Mouse (Mus musculus) midbrain, embryonic 16.5 days (tissue): ENCODE results near the gene Mark1. TPM values are rescaled to one million over a fixed set of nuclear protein-coding genes. Genes with fewer than 3 reads are reported as not detected.

Experiments used
- ATAC-seq: fragments of 200-750 bp; cut with Nextera tagmentation; 2 replicates; pipeline ENCODE4 v1.8.0; 2017; ENCODE audit warnings: moderate TSS enrichment
- H3K27ac ChIP-seq: fragments of 300-500 bp; sonication (generic); 2 replicates; pipeline ENCODE4 v1.5.1; 2014; ENCODE audit warnings: mild to moderate bottlenecking, low read length, mixed read lengths
- H3K27me3 ChIP-seq: fragments of 300-500 bp; sonication (generic); 2 replicates; pipeline ENCODE4 v1.6.1; 2014; ENCODE audit warnings: low read depth, low read length, mixed read lengths; ENCODE audit not compliant: control insufficient read depth, insufficient read depth
- H3K36me3 ChIP-seq: fragments of 300-500 bp; sonication (generic); 2 replicates; pipeline ENCODE4 v1.6.1; 2014; ENCODE audit warnings: mild to moderate bottlenecking, low read length, moderate library complexity, mixed read lengths; ENCODE audit not compliant: control insufficient read depth, insufficient read depth
- H3K4me1 ChIP-seq: fragments of 300-500 bp; sonication (generic); 2 replicates; pipeline ENCODE4 v1.6.1; 2014; ENCODE audit warnings: mild to moderate bottlenecking, low read length, mixed read lengths; ENCODE audit not compliant: control insufficient read depth, insufficient read depth
- H3K4me2 ChIP-seq: fragments of 300-500 bp; sonication (generic); 2 replicates; pipeline ENCODE4 v1.6.1; 2014; ENCODE audit warnings: mild to moderate bottlenecking, low read length, mixed read lengths
- H3K4me3 ChIP-seq: fragments of 300-500 bp; sonication (generic); 2 replicates; pipeline ENCODE4 v1.5.1; 2014; ENCODE audit warnings: low read depth, mild to moderate bottlenecking, low read length, moderate library complexity, mixed read lengths
- H3K9ac ChIP-seq: fragments of 300-500 bp; sonication (generic); 2 replicates; pipeline ENCODE4 v1.6.1; 2014; ENCODE audit warnings: low read depth, low read length, mixed read lengths
- H3K9me3 ChIP-seq: fragments of 300-500 bp; sonication (generic); replicated peaks from 2 replicates; pipeline ENCODE4 v1.6.1; 2014; ENCODE audit warnings: mild to moderate bottlenecking, low read length, mixed read lengths; ENCODE audit not compliant: control insufficient read depth, poor library complexity, severe bottlenecking
- WGBS: fragments of 180-500 bp; shearing (Covaris S2); extraction: QIAGEN DNeasy Blood & Tissue Kit; methylation state at CpG from one replicate; pipeline ENCODE4 v1.1.7; 2014; 5-methylcytosine and 5-hydroxymethylcytosine counted together
- polyA plus RNA-seq: library from polyadenylated mRNA; unstranded; fragments of >200 nt; fragmentation: Nextera tagmentation; extraction: Ambion mirVana; gene quantifications from 2 replicates; pipeline ENCODE4 v1.2.1, GENCODE M21; 2015

The Mark1 gene
- polyA plus RNA-seq, 1 experiment from 2014 or later: 14.5 TPM

DNA sequence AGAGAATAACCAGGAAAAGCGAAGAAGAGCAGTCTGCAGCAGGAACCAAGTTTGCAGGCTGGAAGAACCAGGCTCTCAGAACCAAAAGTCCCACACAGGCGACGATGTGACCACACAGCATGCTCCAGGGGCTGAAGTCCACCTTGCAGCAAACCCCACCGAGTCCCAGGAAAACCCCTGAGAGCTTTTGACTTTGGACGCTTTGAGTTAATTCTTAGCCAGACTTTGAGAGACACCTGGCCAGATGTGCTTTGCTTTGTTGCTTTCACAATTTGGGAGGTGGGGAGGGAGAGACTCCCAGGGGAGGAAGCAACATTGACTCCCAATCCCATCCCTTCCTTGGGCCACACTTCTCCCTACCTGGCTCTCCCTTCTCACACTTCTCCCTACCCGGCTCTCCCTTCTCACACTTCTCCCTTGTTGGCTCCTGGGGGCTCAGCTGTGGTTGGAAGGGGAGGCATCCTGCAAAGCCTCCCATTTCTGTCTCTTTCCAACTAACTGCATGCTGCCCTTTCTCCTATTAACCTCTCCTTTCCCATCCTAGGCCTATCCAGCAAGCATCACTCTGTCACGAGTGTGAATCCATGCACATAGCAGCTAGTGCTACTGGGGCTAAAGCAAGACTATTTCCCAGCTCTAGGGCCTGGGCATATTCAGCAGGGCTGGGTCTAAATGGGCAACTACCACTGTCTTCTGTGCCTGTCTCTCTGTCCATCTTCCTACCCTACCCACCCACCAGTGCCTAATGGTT, 127.1 kb downstream of the Mark1 start:
- no peak overlapping the region for H3K9ac ChIP-seq
- no peak for ATAC-seq
- H3K36me3 ChIP-seq: no peaks in the 10 kb centered on the region
- H3K4me3 ChIP-seq: no peak overlapping the region
- H3K4me1 ChIP-seq: no peaks in the 10 kb centered on the region
- H3K4me2 ChIP-seq: no peak overlapping the region
- no peaks in the 10 kb centered on the region for H3K27me3 ChIP-seq
- WGBS: 83% methylated on average over 7 of the region's 7 CpGs
- H3K9me3 ChIP-seq: no peaks in the 10 kb centered on the region
- H3K27ac ChIP-seq: no peak overlapping the region

DNA sequence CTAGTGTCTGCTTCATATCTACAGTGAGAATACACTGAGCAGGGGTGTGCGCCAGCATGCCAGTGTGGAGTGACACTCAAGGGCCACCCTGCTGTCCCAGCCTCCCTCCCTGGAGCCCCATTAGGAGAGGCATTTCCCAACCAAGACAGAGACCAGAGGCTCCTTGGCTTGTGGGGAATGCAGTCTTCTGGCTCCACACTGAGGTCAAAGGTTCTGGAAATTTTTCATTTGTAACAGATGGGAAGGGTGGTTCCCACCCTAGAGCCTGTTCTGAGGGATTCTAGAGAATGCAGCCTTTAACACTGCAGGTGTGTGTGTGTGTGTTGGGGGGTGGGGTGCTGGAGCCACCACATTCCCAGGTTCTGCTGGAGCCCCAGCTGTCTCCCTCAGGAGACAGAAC, 127.9 kb downstream of the Mark1 start:
- H3K4me3 ChIP-seq: no peak overlapping the region
- 100% methylated on average over 1 of the region's 1 CpGs for WGBS
- no peaks in the 10 kb centered on the region for H3K27me3 ChIP-seq
- H3K27ac ChIP-seq: no peak overlapping the region
- no peaks in the 10 kb centered on the region for H3K9me3 ChIP-seq
- H3K4me2 ChIP-seq: no peak overlapping the region
- no peak overlapping the region for H3K9ac ChIP-seq
- H3K4me1 ChIP-seq: no peaks in the 10 kb centered on the region
- H3K36me3 ChIP-seq: no peaks in the 10 kb centered on the region
- ATAC-seq: no peak

DNA sequence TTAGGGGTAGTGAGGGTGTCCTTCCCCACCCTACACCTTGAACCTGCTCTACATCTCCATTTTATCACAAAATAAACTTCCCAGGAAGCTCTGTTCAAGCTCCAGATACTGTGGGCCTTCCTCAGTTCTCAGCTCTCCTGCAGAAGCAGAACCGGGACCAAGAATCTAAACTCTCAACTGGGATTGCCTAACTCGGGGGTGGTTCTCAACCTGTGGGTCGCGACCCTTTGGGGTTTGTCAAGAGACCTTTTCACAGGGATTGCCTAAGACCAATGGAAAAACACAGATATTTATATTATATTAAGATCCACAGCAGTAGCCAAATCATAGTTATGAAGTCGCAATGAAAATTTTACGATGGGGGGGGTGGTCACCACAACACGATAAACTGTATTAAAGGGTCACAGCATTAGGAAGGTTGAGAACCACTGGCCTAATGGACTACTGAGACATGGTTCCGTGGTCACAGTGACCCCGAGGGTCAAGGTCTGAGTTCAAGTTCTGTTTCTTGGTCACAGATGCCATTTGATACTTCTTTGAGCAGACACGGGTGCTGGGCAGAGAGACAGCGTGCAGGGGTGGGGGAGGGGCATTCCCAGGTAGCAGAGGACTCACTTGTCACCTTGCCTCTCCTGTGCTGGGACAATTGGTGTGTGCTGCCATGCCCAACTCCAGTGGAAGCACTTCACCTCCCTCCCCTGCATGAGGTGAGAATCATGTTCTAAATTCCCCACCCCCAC, 128.6 kb downstream of the Mark1 start:
- H3K4me1 ChIP-seq: no peaks in the 10 kb centered on the region
- no peaks in the 10 kb centered on the region for H3K27me3 ChIP-seq
- ATAC-seq: no peak
- H3K27ac ChIP-seq: no peak overlapping the region
- H3K9me3 ChIP-seq: no peaks in the 10 kb centered on the region
- H3K4me3 ChIP-seq: no peak overlapping the region
- H3K36me3 ChIP-seq: no peaks in the 10 kb centered on the region
- WGBS: 85% methylated on average over 11 of the region's 11 CpGs
- no peak overlapping the region for H3K4me2 ChIP-seq
- H3K9ac ChIP-seq: no peak overlapping the region

DNA sequence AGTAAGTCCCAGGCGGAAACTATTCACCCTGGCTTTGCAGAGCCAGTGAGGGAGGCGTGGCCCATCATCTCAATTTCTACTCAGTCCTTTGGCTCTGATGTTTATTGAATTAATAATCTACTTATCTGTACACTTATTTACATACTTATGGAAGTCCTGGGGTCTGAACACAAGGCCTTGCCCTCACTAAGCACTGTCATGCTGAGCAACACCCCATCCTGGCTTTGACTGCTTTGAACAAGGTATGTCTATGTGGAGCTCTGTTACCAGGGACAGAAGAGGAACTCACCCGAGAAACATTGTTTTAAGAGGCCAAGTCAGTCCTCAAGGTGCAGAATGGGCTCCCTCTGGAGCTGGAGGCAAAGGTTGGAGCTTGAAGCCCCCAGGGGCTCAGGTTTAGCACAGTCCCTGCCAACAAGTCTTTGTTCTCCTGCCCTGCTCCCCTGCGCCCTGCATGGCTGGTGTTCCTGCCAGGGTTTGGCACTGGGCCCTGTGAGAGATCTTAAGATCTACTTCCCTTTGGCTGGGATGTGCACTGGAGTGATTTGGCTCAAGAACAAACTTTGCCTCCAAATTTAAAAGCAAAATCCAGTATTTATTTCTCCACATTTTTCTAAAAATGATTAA, 129.3 kb downstream of the Mark1 start:
- Histone ChIP-seq H3K4me2 (no peak overlapping the region), H3K27ac (no peak overlapping the region), H3K9me3 (no peaks in the 10 kb centered on the region), H3K9ac (no peak overlapping the region), H3K27me3 (no peaks in the 10 kb centered on the region), H3K4me1 (no peaks in the 10 kb centered on the region), H3K4me3 (no peak overlapping the region), H3K36me3 (no peaks in the 10 kb centered on the region)
- 42% methylated on average over 4 of the region's 4 CpGs for WGBS
- ATAC-seq: peak; percentile 32; the same call in 1 of the 2 replicates

DNA sequence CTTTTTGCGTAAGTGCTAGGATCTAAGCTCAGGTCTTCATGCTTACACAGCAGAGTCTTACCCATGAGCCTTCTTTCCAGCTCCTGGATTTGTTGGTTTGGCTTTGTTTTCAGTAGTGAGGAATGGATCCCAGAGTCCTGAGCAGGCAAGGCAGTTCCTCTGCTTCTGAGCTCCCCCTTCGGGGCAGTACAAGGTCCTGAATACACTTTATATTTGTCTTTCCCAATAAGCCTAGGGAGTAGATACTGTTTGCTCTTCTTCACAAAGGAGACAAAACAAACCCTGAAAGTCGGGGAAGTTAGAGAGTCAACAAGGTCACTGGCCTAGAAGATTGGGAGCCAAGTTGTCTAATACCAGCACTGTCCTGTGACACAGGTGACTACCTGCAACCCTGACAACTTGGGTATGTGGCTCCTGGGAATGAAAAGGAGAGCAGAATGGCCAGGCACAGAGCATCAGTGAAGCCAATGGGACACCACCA, 131.7 kb downstream of the Mark1 start:
- no peaks in the 10 kb centered on the region for H3K36me3 ChIP-seq
- no peak overlapping the region for H3K4me2 ChIP-seq
- no peaks in the 10 kb centered on the region for H3K27me3 ChIP-seq
- H3K9ac ChIP-seq: no peak overlapping the region
- no peak overlapping the region for H3K4me3 ChIP-seq
- no peaks in the 10 kb centered on the region for H3K4me1 ChIP-seq
- H3K27ac ChIP-seq: no peak overlapping the region
- ATAC-seq: no peak
- 71% methylated on average over 3 of the region's 3 CpGs for WGBS
- H3K9me3 ChIP-seq: no peaks in the 10 kb centered on the region

DNA sequence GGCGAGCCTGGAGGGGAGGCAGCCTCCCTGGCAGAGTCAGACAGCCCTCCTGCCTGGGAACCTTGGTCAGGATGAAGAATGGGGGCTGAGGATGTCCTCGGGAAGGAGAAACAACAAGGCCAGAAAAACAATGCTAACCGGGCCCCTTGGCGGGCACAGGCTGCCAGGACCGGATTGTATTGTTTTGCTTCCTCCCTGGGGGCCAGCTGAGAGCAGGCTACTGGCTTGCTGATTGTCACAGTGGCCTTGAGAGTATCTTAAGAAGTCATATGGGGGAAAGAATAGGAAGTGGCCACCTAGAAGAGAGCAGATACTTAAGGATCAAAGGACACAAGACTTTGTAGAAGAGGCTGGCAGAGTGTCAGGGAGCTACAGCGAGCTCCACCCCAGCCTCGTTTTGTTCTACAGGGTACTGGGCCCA, 135.0 kb downstream of the Mark1 start:
- WGBS: 23% methylated on average over 7 of the region's 7 CpGs

DNA sequence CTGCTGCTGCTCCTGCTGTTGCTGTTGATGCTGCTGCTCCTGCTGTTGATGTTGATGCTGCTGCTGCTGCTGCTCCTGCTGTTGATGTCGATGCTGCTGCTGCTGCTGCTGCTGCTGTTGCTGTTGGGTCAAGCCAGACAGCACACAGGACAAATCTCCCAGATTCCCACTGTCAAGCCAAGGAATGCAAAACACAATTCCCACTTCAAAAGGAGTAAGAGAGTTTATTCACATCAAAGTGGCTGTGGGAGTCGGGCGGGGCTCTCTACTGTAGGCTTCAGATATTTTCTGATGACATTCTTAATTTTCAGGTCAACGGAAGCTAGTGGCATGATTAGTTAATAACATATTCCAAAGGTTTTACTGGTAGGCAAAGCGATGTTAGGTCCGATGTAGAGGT, 136.7 kb downstream of the Mark1 start:
- H3K27me3 ChIP-seq: no peaks in the 10 kb centered on the region
- H3K36me3 ChIP-seq: no peaks in the 10 kb centered on the region
- no peak overlapping the region for H3K4me2 ChIP-seq
- H3K27ac ChIP-seq: no peak overlapping the region
- H3K4me1 ChIP-seq: no peaks in the 10 kb centered on the region
- no peak overlapping the region for H3K9ac ChIP-seq
- ATAC-seq: no peak
- H3K4me3 ChIP-seq: no peak overlapping the region
- 84% methylated on average over 6 of the region's 6 CpGs for WGBS
- H3K9me3 ChIP-seq: no peaks in the 10 kb centered on the region

More for the DNA sequence above, 135.0 kb downstream of the Mark1 start:
- no peak for ATAC-seq
- no peak overlapping the region for H3K4me3 ChIP-seq
- H3K4me1 ChIP-seq: no peaks in the 10 kb centered on the region
- no peak overlapping the region for H3K9ac ChIP-seq
- H3K27me3 ChIP-seq: no peaks in the 10 kb centered on the region
- no peak overlapping the region for H3K27ac ChIP-seq
- H3K4me2 ChIP-seq: no peak overlapping the region
- H3K36me3 ChIP-seq: no peaks in the 10 kb centered on the region
- no peaks in the 10 kb centered on the region for H3K9me3 ChIP-seq

DNA sequence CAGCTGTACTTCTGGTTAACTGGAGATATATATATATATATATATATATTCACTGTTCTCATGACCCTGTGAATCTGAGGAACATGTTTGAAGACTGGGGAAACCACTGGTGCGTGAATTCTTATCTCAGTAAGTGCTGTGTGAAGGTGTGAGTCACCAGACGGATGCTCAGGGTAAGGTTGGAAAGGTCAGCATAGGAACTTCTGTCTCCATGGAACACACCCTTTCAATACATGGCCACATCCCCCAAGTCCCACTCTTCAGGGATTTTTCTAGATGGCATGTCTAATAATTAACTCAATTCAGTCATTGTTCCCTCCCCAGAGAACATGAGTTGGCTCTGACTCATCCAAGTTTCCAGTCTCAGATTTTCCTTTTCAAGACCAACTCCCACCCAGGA, 137.8 kb downstream of the Mark1 start:
- no peak overlapping the region for H3K9ac ChIP-seq
- no peaks in the 10 kb centered on the region for H3K36me3 ChIP-seq
- H3K27ac ChIP-seq: no peak overlapping the region
- no peaks in the 10 kb centered on the region for H3K4me1 ChIP-seq
- no peak overlapping the region for H3K4me2 ChIP-seq
- no peaks in the 10 kb centered on the region for H3K27me3 ChIP-seq
- ATAC-seq: no peak
- no peaks in the 10 kb centered on the region for H3K9me3 ChIP-seq
- no peak overlapping the region for H3K4me3 ChIP-seq
- 81% methylated on average over 2 of the region's 2 CpGs for WGBS

DNA sequence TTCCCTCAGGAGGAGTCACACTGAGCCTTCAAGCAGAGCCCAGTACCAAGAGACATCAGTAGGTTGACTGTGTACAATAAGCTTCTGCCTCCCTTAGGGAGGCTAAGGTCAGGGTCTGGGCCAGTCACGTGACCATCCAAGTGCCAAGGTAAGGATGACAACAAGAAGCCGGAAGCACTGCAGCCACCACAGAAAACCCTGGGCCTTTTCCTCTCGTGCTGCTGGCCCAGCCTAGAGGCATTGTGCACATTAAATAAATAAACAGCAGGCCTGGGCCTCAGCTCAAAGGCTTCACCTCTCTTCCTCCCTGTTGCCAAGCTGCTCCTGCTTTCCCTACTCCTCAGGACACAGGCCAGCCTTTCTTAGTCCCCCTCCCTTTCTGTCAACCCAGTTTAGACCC, 139.1 kb downstream of the Mark1 start:
- H3K9ac ChIP-seq: no peak overlapping the region
- no peaks in the 10 kb centered on the region for H3K27me3 ChIP-seq
- H3K4me3 ChIP-seq: no peak overlapping the region
- no peaks in the 10 kb centered on the region for H3K9me3 ChIP-seq
- H3K4me1 ChIP-seq: no peaks in the 10 kb centered on the region
- no peak overlapping the region for H3K27ac ChIP-seq
- H3K36me3 ChIP-seq: no peaks in the 10 kb centered on the region
- ATAC-seq: no peak
- WGBS: 65% methylated on average over 3 of the region's 3 CpGs
- no peak overlapping the region for H3K4me2 ChIP-seq
